Mouse (Mus musculus) myocyte (in vitro differentiated cells): Measurements from ENCODE around the gene Dmrtc2.

Source experiments
- E2F4 ChIP-seq: IDR thresholded peaks from one replicate; pipeline ENCODE4 v1.6.1; 2011; ENCODE audit warnings: mild to moderate bottlenecking, control low read depth, moderate library complexity; ENCODE audit not compliant: insufficient read depth
- MAX ChIP-seq: IDR thresholded peaks from one replicate; pipeline ENCODE4 v1.6.1; 2011; ENCODE audit warnings: low read depth, mild to moderate bottlenecking, control low read depth
- MYOG ChIP-seq, 3 experiments: IDR thresholded peaks; one replicate each; pipeline ENCODE4 v1.6.1; 2011; ENCODE audit warnings: control low read depth in 2 of 3, low read depth in 2 of 3, mild to moderate bottlenecking in 2 of 3; ENCODE audit not compliant: insufficient read length in 2 of 3, control insufficient read depth in 1 of 3, insufficient read depth in 1 of 3
- POLR2A ChIP-seq: IDR thresholded peaks from one replicate; pipeline ENCODE4 v1.6.1; 2011; ENCODE audit warnings: low read depth, mild to moderate bottlenecking, control low read depth, moderate library complexity; ENCODE audit not compliant: insufficient read length
- POLR2AphosphoS2 ChIP-seq: IDR thresholded peaks from one replicate; pipeline ENCODE4 v1.6.1; 2011; ENCODE audit warnings: low read depth, control low read depth; ENCODE audit not compliant: insufficient read length
- REST ChIP-seq: IDR thresholded peaks from one replicate; pipeline ENCODE4 v1.6.1; 2011; ENCODE audit warnings: mild to moderate bottlenecking, control low read depth, moderate library complexity; ENCODE audit not compliant: insufficient read depth, insufficient read length
- SRF ChIP-seq: IDR thresholded peaks from one replicate; pipeline ENCODE4 v1.6.1; 2011; ENCODE audit warnings: low read depth; ENCODE audit not compliant: control insufficient read depth, insufficient read length
- TCF12 ChIP-seq: IDR thresholded peaks from one replicate; pipeline ENCODE4 v1.6.1; 2011; ENCODE audit warnings: mild to moderate bottlenecking, control low read depth; ENCODE audit not compliant: poor library complexity, insufficient read depth, severe bottlenecking
- TCF3 ChIP-seq: IDR thresholded peaks from one replicate; pipeline ENCODE4 v1.6.1; 2011; ENCODE audit warnings: low read depth, control low read depth; ENCODE audit not compliant: insufficient read length
- USF1 ChIP-seq: IDR thresholded peaks from one replicate; pipeline ENCODE4 v1.6.1; 2011; ENCODE audit warnings: low read depth, mild to moderate bottlenecking, control low read depth, moderate library complexity

- TF ChIP-seq MAX (no peak), POLR2A (no peak), TCF12 (no peak), MYOG (IDR thresholded peaks at IDR 0.05; ENCODE audit: control insufficient read depth in 1 of 3, insufficient read depth in 1 of 3, insufficient read length in 2 of 3, low read depth in 2 of 3) (no peak), USF1 (no peak), POLR2AphosphoS2 (no peak), E2F4 (no peak), TCF3 (no peak), SRF (no peak), REST (no peak)
Measured at GRCm38 (mm10) chr7:24903444-24903825, 33.6 kb downstream of the Dmrtc2 start.
